Mouse (Mus musculus) limb, embryonic 14.5 days (tissue): ENCODE results near the gene Cipc. TPM values are rescaled to one million over a fixed set of nuclear protein-coding genes. Genes with fewer than 3 reads are reported as not detected.
A peak's percentile ranks its signal among the peaks of the same experiment; 100 is the strongest.

ENCODE experiments used
- ATAC-seq: fragments of 200-750 bp; cut with Nextera tagmentation; 2 replicates; pipeline ENCODE4 v1.8.0; 2017; ENCODE audit warnings: low read depth, moderate number of reproducible peaks, moderate TSS enrichment; ENCODE audit not compliant: low FRiP score
- DNase-seq: peaks from one replicate; pipeline ENCODE4 v3.0.0-alpha.2; 2015; ENCODE audit warnings: low spot score
- H3K27ac ChIP-seq: fragments of 300-500 bp; sonication (generic); replicated peaks from 2 replicates; pipeline ENCODE4 v1.5.1; 2014; ENCODE audit warnings: low read depth, mild to moderate bottlenecking, low read length, moderate library complexity, mixed read lengths
- H3K27me3 ChIP-seq: fragments of 300-500 bp; sonication (generic); 2 replicates; pipeline ENCODE4 v1.6.1; 2014; ENCODE audit warnings: low read length, mixed read lengths; ENCODE audit not compliant: control insufficient read depth, insufficient read depth
- H3K36me3 ChIP-seq: fragments of 300-500 bp; sonication (generic); 2 replicates; pipeline ENCODE4 v1.6.1; 2014; ENCODE audit warnings: mild to moderate bottlenecking, low read length, moderate library complexity, mixed read lengths; ENCODE audit not compliant: control insufficient read depth, insufficient read depth
- H3K4me1 ChIP-seq: fragments of 300-500 bp; sonication (generic); 2 replicates; pipeline ENCODE4 v1.6.1; 2014; ENCODE audit warnings: antibody characterized with exemption, low read length, mixed read lengths; ENCODE audit not compliant: control insufficient read depth, insufficient read depth
- H3K4me2 ChIP-seq: fragments of 300-500 bp; sonication (generic); replicated peaks from 2 replicates; pipeline ENCODE4 v1.6.1; 2014; ENCODE audit warnings: low read depth, mild to moderate bottlenecking, low read length, moderate library complexity; ENCODE audit not compliant: severe bottlenecking
- H3K4me3 ChIP-seq: fragments of 300-500 bp; sonication (generic); replicated peaks from 2 replicates; pipeline ENCODE4 v1.5.1; 2014; ENCODE audit warnings: low read length
- H3K9ac ChIP-seq: fragments of 300-500 bp; sonication (generic); 2 replicates; pipeline ENCODE4 v1.6.1; 2014; ENCODE audit warnings: mild to moderate bottlenecking, low read depth, low read length, moderate library complexity; ENCODE audit not compliant: severe bottlenecking
- H3K9me3 ChIP-seq: fragments of 300-500 bp; sonication (generic); 2 replicates; pipeline ENCODE4 v1.6.1; 2016; ENCODE audit warnings: low read length; ENCODE audit not compliant: control insufficient read depth
- POLR2A ChIP-seq: fragments of 200-500 bp; IDR thresholded peaks from 2 replicates; pipeline ENCODE4 v1.8.0; 2012; ENCODE audit warnings: inconsistent platforms, mild to moderate bottlenecking, moderate library complexity, borderline replicate concordance; ENCODE audit not compliant: insufficient read depth, insufficient read length; ENCODE audit errors: extremely low read depth
- WGBS: fragments of 180-500 bp; shearing (Covaris S2); extraction: QIAGEN DNeasy Blood & Tissue Kit; methylation state at CpG from one replicate; pipeline ENCODE4 v1.1.7; 2014; 5-methylcytosine and 5-hydroxymethylcytosine counted together
- polyA plus RNA-seq, 2 experiments: library from polyadenylated mRNA; depleted of rRNA in 1 of 2; stranded (reverse) in 1 of 2; unstranded in 1 of 2; fragments of >200 nt; fragmentation: Nextera tagmentation in 1 of 2; extraction: Ambion mirVana in 1 of 2; gene quantifications; 2 replicates each; pipeline versions ENCODE4 v1.2.1 to v1.2.3; 2012 to 2014

Gene Cipc
- polyA plus RNA-seq, 2 experiments: 20.0 to 31.3 TPM

DNA sequence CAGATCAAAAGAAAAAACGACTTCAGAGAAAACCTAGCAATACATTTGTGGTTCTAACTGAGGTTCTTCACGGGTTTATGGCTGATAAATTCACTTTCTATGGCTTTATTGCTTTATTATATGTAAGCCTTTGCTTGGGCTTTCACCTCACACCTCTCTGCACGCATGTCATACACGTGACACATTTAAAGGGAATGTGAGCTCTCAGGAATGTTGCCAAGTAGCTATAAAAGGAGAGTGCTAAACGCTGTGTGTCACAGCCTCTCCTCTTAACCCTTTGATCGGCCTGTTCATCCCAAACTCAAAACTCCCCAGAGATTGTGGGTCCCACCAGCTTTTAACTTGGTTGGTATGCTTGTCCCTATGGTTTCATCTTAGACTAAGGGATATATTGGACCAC is 1.8 kb downstream of the Cipc start:
- Histone ChIP-seq H3K4me3 (peak overlapping the region; percentile 65), H3K4me1 (peaks cover 18% of the 10 kb centered on the region), H3K9ac (0 out of 2 replicates have a peak overlapping the region, but pooled peaks have one; percentile 63), H3K27ac (no peak overlapping the region), H3K27me3 (no peaks in the 10 kb centered on the region), H3K4me2 (peak overlapping the region; percentile 88), H3K36me3 (peaks cover 10% of the 10 kb centered on the region; the same call in 1 of the 2 replicates), H3K9me3 (no peaks in the 10 kb centered on the region)
- DNase-seq: peak; percentile 67
- ATAC-seq: no peak
- TF ChIP-seq POLR2A: no peak
- 21% methylated on average over 6 of the region's 6 CpGs for WGBS

DNA sequence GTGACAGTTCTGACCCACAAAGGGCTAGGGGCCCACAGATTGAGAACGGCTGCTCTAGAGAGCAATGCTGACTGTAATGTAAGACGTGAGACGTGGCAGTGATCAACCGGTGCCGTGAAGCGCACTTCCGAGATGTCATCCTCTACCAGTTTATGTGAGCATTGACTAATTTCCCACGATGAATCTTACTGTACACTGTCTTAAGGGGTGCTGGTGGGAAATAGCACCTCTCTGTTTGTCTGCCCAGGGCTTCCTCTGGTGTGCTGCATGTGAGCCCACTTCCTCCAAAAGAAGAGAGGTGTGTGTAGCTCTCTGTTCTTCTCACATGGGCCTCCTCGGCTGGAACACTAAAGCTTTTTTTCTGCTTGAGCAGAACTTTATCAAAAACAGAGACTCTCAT is 2.7 kb downstream of the Cipc start:
- no peak for TF ChIP-seq POLR2A

DNA sequence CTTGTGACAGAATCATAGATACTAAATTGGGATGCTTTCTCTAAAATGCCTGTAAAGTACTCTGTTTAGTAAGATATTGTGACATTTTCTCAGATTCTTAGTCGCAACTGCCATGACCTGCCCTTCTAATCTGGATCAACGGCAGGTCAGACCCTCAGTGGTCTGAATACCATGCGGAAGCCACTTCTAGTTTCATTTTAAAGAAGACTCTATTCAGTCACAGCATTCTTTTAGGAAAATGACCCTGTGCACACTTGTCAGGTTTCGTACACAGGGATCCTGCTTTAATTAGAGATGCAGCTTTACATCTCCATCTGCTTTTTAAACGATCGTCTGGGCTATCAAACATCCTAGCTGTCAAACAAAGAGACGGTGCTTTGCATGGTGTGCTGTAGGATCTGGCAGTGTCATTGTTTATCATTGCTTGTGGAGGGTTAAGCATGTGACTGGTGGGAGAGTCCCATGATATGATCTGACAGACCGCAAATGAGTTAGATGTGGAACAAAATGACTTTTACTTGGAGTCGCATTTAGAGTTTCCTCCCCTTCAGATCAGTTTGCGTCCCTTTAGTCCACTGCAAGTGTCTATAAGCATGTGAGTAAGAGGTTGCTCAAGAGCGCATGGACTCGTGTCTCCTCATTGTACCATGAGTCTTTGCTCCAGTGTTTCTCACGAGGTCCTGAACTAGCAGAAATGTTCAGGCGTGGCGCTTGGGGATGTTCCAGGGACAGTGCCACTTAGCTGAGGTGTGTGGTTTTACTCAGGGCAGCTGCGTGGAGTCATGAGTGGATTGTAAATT is 3.5 kb downstream of the Cipc start:
- DNase-seq (no peak), ATAC-seq (no peak)
- Histone ChIP-seq H3K27me3 (no peaks in the 10 kb centered on the region), H3K36me3 (peaks cover 24% of the 10 kb centered on the region), H3K4me1 (peaks cover 18% of the 10 kb centered on the region), H3K9ac (no peak overlapping the region), H3K9me3 (no peaks in the 10 kb centered on the region), H3K4me2 (no peak overlapping the region), H3K27ac (no peak overlapping the region), H3K4me3 (no peak overlapping the region)
- TF ChIP-seq POLR2A: no peak
- WGBS: 80% methylated on average over 16 of the region's 16 CpGs

More for the DNA sequence above, 2.7 kb downstream of the Cipc start:
- Histone ChIP-seq H3K27ac (no peak overlapping the region), H3K4me2 (no peak overlapping the region), H3K4me3 (no peak overlapping the region), H3K9me3 (no peaks in the 10 kb centered on the region), H3K9ac (no peak overlapping the region), H3K36me3 (peaks cover 17% of the 10 kb centered on the region), H3K27me3 (no peaks in the 10 kb centered on the region), H3K4me1 (peaks cover 18% of the 10 kb centered on the region)
- 82% methylated on average over 9 of the region's 9 CpGs for WGBS
- DNase-seq (no peak), ATAC-seq (no peak)

DNA sequence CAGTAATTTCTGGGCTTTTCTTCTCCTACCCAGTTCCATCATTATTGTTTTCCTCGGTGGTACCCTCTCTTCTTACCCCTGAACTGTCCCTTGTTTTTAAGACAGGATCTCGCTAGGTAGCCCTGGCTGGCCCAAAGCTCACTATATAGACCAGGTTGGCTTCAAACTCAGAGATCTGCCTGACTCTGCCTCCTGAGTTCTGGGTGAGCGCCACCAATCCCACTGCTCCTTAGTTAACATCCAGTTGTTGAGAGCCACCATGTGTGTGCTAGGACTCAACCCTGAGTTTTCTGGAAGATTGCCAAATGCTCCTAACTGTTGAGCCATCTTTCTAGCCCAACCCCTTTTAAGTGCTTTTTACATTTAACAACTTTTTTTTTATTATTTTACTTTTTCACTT is 4.1 kb downstream of the Cipc start:
- Histone ChIP-seq H3K9ac (no peak overlapping the region), H3K4me1 (peaks cover 16% of the 10 kb centered on the region), H3K27ac (no peak overlapping the region), H3K4me3 (no peak overlapping the region), H3K36me3 (peaks cover 30% of the 10 kb centered on the region), H3K27me3 (no peaks in the 10 kb centered on the region), H3K9me3 (no peaks in the 10 kb centered on the region), H3K4me2 (no peak overlapping the region)
- ATAC-seq (no peak), DNase-seq (no peak)
- 94% methylated on average over 3 of the region's 3 CpGs for WGBS
- no peak for TF ChIP-seq POLR2A

DNA sequence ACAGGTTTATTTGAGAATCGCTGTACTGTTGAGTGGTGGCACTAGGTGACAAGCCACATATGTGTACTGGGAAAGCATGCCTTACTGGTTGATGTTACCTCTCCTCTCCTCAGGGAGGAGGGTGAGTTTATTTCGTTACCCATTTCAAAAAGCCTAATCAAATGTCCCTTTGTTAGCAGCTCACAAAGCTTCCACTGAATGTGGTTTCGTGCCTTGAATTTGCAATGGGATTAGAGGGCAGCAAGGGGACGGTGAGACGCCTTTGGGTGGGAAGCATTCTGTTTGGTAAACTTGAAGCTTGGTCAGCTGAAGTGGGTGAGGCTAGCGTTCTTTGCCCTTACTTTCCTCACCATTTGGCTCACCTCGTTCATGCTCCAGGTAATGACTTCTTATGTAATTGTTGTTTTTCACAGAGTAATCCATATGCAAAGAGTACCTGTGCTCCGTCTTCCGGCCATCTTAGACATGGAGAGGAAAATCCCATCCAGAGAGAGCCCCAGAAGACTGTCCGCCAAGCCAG is 5.5 kb downstream of the Cipc start:
- H3K4me1 ChIP-seq: peaks cover 15% of the 10 kb centered on the region
- no peak for TF ChIP-seq POLR2A
- no peak overlapping the region for H3K27ac ChIP-seq
- peaks cover 36% of the 10 kb centered on the region for H3K36me3 ChIP-seq
- H3K27me3 ChIP-seq: no peaks in the 10 kb centered on the region
- ATAC-seq: no peak
- no peaks in the 10 kb centered on the region for H3K9me3 ChIP-seq
- 84% methylated on average over 10 of the region's 10 CpGs for WGBS
- no peak overlapping the region for H3K4me2 ChIP-seq
- H3K9ac ChIP-seq: no peak overlapping the region
- no peak overlapping the region for H3K4me3 ChIP-seq
- DNase-seq: no peak
